Mouse (Mus musculus) skeletal muscle tissue, adult 2 months (tissue): ENCODE results near the gene Svs6.
"Not testable (repeated sequence)": the region's sequence is repeated elsewhere in the genome, so short reads cannot be mapped to it uniquely, and the experiment has no call there.

Experiments
- DNase-seq: peaks from one replicate; pipeline ENCODE4 v3.0.0-alpha.2; 2012; ENCODE audit warnings: low read depth, low spot score

Gene Svs6

DNA sequence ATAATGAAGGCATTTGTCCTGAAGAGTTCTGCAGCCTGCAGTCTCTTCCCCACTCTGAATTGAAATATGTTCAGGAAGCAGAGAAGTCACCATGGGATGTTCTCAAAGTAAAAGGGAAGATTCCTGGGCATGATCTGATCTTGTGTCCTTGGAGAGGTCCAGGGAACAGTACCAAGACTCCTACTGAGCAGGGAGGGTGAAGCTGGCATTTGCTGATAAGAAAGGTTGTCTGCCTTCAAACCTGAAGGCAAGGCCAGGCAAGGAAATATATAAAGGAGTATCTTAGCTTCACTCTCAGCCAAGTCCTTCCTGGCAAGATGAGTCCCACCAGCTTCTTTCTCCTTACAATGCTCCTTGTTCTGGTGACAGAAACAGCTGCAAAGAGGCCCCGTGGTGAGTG lies at the start of gene Svs6:
TSS of gene Svs6 (plus strand) at position 301 of the 400 bp plus-strand sequence.
- not testable (repeated sequence) for DNase-seq

DNA sequence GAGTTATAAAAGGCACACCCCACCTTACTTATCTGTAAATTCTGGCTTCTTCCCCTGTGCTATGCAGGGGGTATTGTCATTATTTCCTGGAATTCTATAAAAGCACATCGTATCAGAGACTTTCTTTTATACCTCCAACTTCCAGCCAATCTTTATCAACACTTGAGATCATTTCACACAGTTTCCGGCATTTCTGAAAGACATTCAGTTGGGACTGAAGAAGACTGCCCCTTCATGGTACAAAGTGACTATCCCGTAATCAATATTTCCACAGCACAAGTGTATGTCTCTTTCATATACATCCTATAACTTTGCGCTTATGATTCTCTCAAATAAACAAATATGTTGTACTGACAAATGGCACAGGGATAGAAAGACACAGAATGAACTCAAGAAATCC lies 38.2 kb upstream of the Svs6 start, which contains the start of gene Svs4:
TSS of gene Svs4 (minus strand) at position 101 of the 400 bp plus-strand sequence.
- no peak for DNase-seq

DNA sequence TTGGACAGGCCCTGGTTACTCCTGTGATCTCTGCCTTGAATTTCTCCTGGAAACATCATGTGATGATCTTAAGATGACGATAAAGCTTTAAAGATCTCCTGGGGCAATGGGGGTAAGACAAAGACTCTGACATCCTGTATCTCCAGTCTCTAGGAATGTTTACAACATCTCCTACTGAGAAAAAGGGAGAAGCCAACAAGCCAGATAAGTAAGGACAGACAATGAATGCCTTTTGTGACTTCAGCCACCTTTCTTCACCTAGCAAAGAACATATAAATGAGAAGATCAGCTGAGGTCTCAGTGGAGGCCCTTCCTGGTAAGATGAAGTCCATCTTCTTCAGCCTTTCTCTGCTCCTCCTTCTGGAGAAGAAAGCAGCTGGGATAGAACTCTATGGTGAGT lies 27.6 kb upstream of the Svs6 start, which contains the start of gene Svs3a:
TSS of gene Svs3a (plus strand) at position 301 of the 400 bp plus-strand sequence.
- not testable (repeated sequence) for DNase-seq

DNA sequence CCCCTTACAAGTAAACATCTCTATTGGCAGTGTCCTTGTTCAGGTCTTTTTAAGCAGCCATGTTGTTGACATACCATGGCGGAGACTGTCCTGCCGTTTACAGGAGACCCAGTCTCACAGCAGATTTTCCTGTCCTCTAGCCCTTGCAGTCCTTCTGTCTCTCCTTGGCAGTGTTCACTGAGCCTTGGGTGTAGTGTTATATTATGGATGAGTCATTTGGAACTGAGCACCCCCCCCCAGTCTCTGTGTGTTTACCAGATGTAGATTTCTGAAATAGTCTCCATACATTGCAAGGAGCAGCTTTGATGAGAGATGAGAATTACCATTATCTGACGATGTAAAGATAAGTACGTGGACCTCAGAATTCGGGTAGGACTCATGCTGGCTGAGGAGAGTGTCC lies 4.0 kb upstream of the Svs6 start:
- DNase-seq: no peak

DNA sequence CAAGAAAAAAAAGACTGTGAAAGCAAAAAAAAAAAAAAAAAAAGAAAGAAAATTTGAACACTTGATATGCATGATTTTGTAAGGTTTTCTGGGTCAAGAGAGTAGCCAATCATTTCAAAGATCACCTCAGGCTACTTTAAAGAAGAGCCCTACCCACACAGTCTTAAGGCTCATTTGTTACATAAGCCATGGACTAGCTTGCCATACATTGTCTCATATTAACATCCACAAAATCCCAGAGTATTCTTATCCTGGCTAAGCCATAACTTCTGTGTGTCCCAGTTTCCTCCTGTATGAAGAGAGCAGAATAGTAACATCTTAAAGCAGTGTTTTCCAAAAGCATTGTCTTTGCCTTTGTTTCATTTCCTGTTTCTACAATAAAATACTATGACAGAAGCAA lies 1.1 kb upstream of the Svs6 start:
- not testable (repeated sequence) for DNase-seq

DNA sequence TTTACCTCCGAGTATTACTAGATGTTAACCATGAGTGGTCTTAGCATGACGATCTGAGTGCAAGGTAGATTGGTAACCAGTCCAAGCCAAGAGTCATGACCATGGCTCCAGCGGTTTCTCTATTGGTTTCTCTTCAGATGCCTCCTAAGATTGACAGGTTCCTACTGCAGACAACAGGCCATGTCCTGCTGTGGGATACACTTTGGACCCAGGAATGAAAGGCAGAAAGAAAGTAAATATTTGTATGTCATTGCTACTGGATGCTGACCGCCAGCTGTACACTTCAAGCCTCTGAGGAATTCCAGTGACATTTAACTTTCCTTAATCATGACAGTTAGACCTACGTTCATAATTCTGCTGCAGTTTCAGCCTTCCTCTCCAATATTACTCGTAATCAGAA lies 4.4 kb downstream of the Svs6 start:
- DNase-seq: no peak

DNA sequence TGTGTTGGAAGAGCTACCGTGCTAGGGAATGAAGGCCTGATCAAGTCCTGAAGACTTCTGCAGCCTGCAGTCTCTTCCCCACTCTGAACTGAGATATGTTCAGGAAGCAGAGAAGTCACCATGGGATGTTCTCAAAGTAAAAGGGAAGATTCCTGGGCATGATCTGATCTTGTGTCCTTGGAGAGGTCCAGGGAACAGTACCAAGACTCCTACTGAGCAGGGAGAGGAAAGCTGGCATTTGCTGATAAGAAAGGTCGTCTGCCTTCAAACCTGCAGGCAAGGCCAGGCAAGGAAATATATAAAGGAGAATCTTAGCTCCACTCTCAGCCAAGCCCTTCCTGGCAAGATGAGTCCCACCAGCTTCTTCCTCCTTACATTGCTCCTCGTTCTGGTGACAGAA lies 15.9 kb downstream of the Svs6 start, which contains the start of gene Svs5:
TSS of gene Svs5 (plus strand) at position 301 of the 400 bp plus-strand sequence.
- DNase-seq: not testable (repeated sequence)

DNA sequence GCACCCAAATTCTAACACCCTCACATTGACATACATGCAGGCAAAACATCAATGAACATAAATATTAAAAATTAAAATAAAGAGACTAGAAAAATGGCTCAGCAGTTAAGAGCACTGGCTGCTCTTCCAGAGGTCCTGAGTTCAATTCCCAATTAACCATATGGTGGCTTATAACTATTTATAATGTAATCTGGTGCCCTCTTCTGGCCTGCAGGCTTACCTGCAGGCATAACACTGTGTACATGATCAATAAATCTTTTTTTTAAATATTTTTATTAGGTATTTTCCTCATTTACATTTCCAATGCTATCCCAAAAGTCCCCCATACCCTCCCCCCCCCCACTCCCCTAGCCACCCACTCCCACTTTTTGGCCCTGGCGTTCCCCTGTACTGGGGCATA lies 27.2 kb downstream of the Svs6 start:
- DNase-seq: not testable (repeated sequence)

DNA sequence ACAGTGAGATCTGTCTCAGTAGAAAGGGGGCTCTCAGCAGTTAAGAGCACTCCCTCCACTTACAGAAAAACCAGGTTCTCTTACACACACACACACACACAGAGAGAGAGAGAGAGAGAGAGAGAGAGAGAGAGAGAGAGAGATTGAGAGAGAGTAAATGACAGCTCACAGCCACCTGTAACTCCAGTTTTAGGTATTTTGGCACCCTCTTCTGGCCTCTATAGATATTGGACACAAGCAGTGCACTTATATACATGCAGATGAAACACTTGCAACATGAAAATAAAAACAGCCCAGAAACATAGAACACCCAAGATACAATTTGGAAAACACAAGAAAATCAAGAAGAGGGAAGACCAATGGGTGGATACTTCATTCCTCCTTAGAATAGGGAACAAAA lies 31.1 kb downstream of the Svs6 start:
- DNase-seq: not testable (repeated sequence)

DNA sequence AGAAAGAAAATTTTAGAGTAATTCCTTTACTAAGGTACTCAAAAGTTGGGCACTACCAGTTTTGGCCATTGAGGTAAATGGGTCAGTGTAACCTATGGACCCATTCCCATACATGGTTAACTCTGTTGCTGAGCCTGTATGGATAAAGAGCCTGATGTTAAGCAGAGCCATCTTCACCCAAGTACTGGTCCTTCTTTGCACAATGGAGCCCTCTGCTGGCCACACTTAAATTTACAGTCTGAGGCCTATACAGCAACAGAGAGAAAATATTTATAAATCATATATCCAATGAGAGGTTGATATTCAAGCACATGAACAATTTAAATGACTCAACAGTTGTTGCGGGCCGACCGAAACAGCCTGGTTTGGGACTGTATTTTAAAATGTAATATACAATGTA lies 32.4 kb downstream of the Svs6 start:
- no peak for DNase-seq

DNA sequence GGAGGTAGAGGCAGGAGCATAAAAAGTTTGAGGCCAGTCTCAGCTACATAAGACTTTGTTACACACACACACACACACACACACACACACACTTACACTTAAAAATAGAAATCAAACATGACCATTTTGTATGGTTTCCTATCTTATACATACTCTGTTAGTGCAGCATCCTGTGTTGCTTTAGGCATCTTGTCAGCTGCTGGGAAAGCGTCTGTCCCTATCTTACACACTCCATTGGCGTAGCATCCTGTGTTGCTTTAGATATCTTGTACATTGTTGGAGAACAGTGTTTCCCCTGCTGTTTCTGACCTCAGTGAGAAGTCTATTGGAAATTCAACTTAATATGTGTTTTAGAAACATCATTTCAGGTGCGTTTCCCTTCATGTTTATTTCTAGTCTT lies 36.1 kb downstream of the Svs6 start:
- DNase-seq: no peak

DNA sequence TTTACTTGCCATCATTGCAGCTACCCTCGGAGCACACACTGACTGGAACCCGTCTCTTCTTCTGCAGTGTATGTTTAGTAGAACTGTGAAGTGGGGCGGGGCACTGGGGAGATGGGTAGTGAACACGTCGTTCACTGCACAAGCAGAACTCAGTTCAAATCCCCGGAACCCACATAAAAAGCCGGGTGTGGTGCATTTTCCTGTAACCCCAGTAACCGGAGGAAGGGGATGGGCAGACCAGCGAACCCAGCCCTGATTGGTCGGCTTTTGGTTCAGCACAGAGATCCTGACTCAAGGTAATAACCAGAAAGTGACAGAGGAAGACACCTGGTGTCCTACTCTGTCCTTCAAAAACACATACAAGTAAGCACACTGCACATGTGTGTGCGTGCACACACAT lies 36.8 kb downstream of the Svs6 start:
- DNase-seq: no peak

DNA sequence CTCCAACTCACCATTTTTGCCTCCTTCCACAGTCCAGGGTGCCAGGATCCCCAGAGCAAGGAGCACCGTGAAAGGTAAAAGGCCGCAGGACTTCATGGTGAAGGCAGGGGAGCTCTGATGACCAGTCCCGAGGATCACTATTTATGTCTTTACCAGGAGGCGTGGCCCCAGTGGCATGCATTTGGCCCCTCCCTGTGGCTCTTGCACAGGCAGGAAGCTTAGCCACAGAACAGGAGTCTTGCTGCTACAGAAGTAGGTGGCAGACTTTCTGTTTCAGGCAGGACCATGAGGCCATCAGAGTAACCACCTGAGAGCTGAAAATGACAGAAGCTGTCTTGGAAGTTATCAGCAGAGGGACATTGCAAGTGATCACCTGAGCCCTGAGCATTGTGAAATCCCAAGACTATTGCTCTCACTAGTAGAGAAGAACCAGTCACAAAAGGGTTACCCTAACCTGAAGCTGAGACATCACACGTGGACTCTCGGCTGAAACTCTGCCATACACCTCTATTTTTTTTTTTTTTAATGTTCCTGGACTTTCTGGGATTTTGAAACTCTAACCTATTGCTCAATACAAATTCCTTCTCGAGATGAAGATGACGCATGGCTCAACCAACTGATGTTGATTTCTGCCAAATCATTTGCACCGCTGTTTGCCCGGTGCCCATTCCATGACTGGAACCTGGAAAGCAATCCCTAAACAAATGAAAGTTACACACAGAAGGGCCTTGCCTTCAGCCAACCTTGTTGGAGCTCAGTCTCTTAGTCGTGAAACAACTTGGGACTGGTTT lies 39.8 kb downstream of the Svs6 start:
- no peak for DNase-seq

DNA sequence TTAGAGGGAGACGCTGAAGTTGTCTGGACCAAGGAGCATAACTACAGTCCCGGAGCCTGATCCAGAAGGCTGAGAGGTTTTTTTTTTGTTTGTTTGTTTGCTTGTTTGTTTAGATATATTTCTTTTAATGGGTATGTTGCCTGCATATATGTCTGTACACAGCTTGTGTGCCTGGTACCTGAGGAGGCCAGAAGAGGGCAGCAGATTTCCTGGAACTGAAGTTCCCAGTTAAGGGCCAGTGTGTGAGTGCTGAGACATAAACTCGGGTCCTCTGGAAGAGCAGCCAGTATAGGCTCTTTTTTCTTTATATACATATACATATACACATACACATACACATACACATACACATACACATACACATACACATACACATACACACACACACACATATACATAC lies 41.8 kb downstream of the Svs6 start:
- DNase-seq: no peak

DNA sequence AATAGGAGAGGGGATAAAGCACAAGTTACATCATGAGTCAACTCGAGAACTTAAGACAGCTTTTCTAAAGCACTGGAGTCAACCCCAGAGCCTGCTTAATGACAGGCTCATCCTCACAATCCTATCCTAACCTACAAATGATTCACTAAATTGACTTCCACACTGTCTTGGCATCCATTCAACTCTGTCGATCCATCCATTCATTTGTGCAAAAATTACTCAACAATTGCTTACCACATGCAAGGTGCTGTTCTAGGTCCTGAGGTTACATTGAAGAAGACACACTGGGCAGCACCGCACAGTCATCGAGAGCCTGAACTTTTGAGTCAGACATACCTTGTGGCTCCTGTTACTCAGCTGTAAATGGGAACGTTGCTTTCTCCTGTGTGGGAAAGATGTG lies 42.5 kb downstream of the Svs6 start:
- DNase-seq: no peak

DNA sequence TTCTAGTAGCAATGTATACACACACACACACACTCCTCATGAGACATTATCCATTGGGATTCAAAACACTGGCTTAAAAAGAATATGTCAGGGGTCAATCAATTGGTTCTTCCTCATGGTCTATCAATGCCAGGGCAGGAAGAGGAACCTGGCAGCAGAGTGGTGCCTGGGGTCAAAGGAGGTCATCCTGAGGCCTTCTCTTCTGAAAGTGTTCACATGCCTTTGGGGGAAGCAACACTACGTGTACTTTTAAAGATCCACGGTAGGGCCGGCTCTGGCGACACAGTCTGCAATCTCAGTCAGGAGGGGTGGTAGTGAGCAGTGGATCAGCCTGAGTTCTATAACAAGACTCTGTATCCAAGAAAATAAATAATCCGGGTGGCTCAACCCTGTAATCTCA lies 43.1 kb downstream of the Svs6 start:
- DNase-seq: no peak

DNA sequence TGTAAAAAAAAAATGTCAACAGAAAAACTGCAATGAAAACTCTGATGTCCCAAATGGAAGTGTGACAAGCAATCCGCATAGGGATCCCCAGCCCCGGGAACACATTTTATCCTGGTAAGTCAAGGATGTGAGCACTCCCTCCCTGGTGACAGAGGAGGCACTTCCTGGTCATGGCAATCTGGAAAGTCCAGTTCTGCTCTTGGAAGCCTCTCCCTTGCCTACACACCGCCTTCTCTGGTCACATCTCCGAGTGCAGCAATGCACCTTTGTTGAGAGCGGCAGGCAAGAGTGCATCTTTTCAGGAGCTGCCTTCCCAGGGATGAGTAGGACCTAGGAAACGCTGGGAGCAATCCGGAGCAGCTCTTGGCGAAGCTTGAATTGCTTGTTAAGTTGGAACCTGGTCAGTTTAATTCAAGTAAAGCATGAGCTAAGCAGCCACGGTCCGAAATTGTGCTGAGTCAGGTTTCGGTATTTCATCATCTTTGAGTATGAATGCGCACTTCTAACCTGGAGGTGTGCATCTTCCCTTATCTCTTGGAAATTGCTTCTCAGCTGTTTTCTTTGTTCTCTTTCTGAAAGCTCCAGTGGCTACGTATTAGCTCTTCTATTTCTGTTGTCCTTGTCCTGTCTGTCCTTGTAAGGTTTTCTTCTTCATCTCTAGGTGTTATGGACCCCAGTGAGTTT lies 44.6 kb downstream of the Svs6 start:
- no peak for DNase-seq

DNA sequence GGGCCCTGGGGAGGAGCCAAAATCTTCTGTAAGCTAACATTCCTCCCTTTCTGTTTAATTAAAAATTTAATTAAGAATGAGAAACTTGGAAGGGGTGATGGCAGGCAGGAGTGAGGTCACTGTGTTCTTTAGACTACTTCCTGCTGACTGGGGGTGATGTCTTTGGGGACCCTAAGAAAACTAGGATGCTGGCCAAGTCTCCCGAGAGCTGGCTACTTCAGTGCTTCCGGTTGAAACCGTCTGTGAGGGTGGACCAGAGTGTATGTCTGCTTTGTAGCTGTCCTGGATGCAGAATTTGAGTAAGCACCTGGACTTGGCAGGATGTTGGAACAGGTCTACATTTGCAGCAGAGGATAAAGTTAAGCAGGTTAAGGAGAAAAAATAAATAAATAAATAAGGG lies 50.4 kb downstream of the Svs6 start:
- no peak for DNase-seq
